Mouse (Mus musculus) CH12.LX (cell line): ENCODE measurements around the gene Tmem108. TPM values are rescaled to one million over a fixed set of nuclear protein-coding genes. Genes with fewer than 3 reads are reported as not detected.
A peak's percentile ranks its signal among the peaks of the same experiment; 100 is the strongest.

Experiments used
- DNase-seq: peaks from one replicate; pipeline ENCODE4 v3.0.0-alpha.2; 2013; ENCODE audit errors: extremely low read depth
- H3K27ac ChIP-seq: 2 replicates; pipeline ENCODE4 v1.5.1; 2012; ENCODE audit warnings: low read depth, mild to moderate bottlenecking, control low read depth, moderate library complexity; ENCODE audit not compliant: insufficient read depth
- H3K27me3 ChIP-seq: replicated peaks from 2 replicates; pipeline ENCODE3; 2012; ENCODE audit warnings: inconsistent platforms
- H3K36me3 ChIP-seq, 2 experiments: replicated peaks in 1 of 2; 2 replicates each; pipeline versions ENCODE3 to v1.6.1; 2012; ENCODE audit warnings: inconsistent platforms in 1 of 2, low read length in 1 of 2, mild to moderate bottlenecking in 1 of 2, mixed read lengths in 1 of 2, moderate library complexity in 1 of 2; ENCODE audit not compliant: control insufficient read depth in 1 of 2, insufficient read depth in 1 of 2
- H3K4me1 ChIP-seq, 2 experiments: 2 replicates each; pipeline ENCODE4 v1.6.1; 2012; ENCODE audit warnings: inconsistent platforms in 1 of 2, moderate library complexity in 1 of 2; ENCODE audit not compliant: insufficient read depth in 2 of 2, control insufficient read depth in 1 of 2
- H3K4me2 ChIP-seq: 2 replicates; pipeline ENCODE4 v1.6.1; 2012; ENCODE audit warnings: low read depth, mild to moderate bottlenecking, control low read depth; ENCODE audit not compliant: poor library complexity, insufficient read depth, severe bottlenecking
- H3K4me3 ChIP-seq, 3 experiments: fragments of 150-350 bp in 1 of 3; sonication (generic) in 1 of 3; replicated peaks in 1 of 3; 2 replicates each; pipeline versions ENCODE3 to v1.5.1; 2011 to 2012; ENCODE audit warnings: low read depth in 2 of 3, low read length in 2 of 3, mild to moderate bottlenecking in 2 of 3, moderate library complexity in 2 of 3, control low read depth in 1 of 3, improper control_type of control experiment in 1 of 3, inconsistent platforms in 1 of 3, mixed read lengths in 1 of 3; ENCODE audit not compliant: poor library complexity in 1 of 3
- H3K79me2 ChIP-seq: replicated peaks from 2 replicates; pipeline ENCODE4 v1.6.1; 2012; ENCODE audit warnings: mild to moderate bottlenecking, moderate library complexity; ENCODE audit not compliant: control insufficient read depth, poor library complexity, insufficient read depth, severe bottlenecking; ENCODE audit errors: extremely low read depth
- H3K9ac ChIP-seq: 2 replicates; pipeline ENCODE4 v1.6.1; 2012; ENCODE audit warnings: low read depth, mild to moderate bottlenecking, control low read depth, moderate library complexity; ENCODE audit not compliant: insufficient read depth
- H3K9me3 ChIP-seq: replicated peaks from 2 replicates; pipeline ENCODE3; 2012; ENCODE audit warnings: low read length, inconsistent platforms, mixed read lengths
- BHLHE40 ChIP-seq: IDR thresholded peaks from 2 replicates; pipeline ENCODE4 v1.6.1; 2011; ENCODE audit warnings: mild to moderate bottlenecking, low read depth, low read length, improper control_type of control experiment
- CHD1 ChIP-seq: IDR thresholded peaks from 2 replicates; pipeline ENCODE4 v1.6.1; 2012; ENCODE audit warnings: low read depth, low read length, improper control_type of control experiment, inconsistent platforms
- CTCF ChIP-seq, 2 experiments: IDR thresholded peaks in 1 of 2; conservative IDR thresholded peaks in 1 of 2; 2 replicates each; pipeline ENCODE4 v1.5.1; 2011 to 2012; ENCODE audit warnings: low read depth in 2 of 2, low read length in 2 of 2, improper control_type of control experiment in 1 of 2, inconsistent platforms in 1 of 2, mild to moderate bottlenecking in 1 of 2, moderate library complexity in 1 of 2
- ELF1 ChIP-seq: IDR thresholded peaks from 2 replicates; pipeline ENCODE4 v1.6.1; 2014; ENCODE audit warnings: low read depth, mild to moderate bottlenecking, inconsistent platforms, low read length, improper control_type of control experiment
- GABPA ChIP-seq: IDR thresholded peaks from 2 replicates; pipeline ENCODE4 v1.6.1; 2012; ENCODE audit warnings: low read depth, low read length, improper control_type of control experiment, inconsistent platforms; ENCODE audit not compliant: insufficient replicate concordance
- KAT2A ChIP-seq: IDR thresholded peaks from 2 replicates; pipeline ENCODE4 v1.6.1; 2012; ENCODE audit warnings: low read length, improper control_type of control experiment, inconsistent platforms; ENCODE audit not compliant: insufficient replicate concordance
- MAX ChIP-seq: IDR thresholded peaks from 2 replicates; pipeline ENCODE4 v1.6.1; 2011; ENCODE audit warnings: low read length, improper control_type of control experiment
- MEF2A ChIP-seq: IDR thresholded peaks from 2 replicates; pipeline ENCODE4 v1.6.1; 2014; ENCODE audit warnings: low read depth, mild to moderate bottlenecking, inconsistent platforms, low read length, improper control_type of control experiment, borderline replicate concordance
- POLR2A ChIP-seq: IDR thresholded peaks from 2 replicates; pipeline ENCODE4 v1.6.1; 2011; ENCODE audit warnings: low read depth, mild to moderate bottlenecking, improper control_type of control experiment, low read length
- TBP ChIP-seq: conservative IDR thresholded peaks from 2 replicates; pipeline ENCODE4 v1.6.1; 2011; ENCODE audit warnings: low read depth, low read length, improper control_type of control experiment
- UBTF ChIP-seq: IDR thresholded peaks from 2 replicates; pipeline ENCODE4 v1.6.1; 2012; ENCODE audit warnings: low read depth, mild to moderate bottlenecking, inconsistent platforms, low read length, improper control_type of control experiment, moderate library complexity
- USF1 ChIP-seq: IDR thresholded peaks from 2 replicates; pipeline ENCODE4 v1.6.1; 2014; ENCODE audit warnings: low read depth, mild to moderate bottlenecking, inconsistent platforms, low read length, improper control_type of control experiment
- ZKSCAN1 ChIP-seq: IDR thresholded peaks from 2 replicates; pipeline ENCODE4 v1.6.1; 2012; ENCODE audit warnings: low read depth, inconsistent platforms, low read length, improper control_type of control experiment, borderline replicate concordance
- ZNF384 ChIP-seq: IDR thresholded peaks from 2 replicates; pipeline ENCODE4 v1.6.1; 2012; ENCODE audit warnings: low read depth, low read length, improper control_type of control experiment, inconsistent platforms
- dilution Hi-C: fragments of 300-500 bp; cut with MboI; formaldehyde crosslinking; loops from 2 replicates; pipeline ENCODE4 v1.14.3; 2020; ENCODE audit warnings: low sequenced_read_pairs; ENCODE audit not compliant: extremely low pct_unique_long_range_greater_than_20kb, extremely low pct_ligation_motif_present
- in situ Hi-C: fragments of 300-500 bp; cut with MboI; formaldehyde crosslinking; loops from 3 replicates; pipeline ENCODE4 v1.14.3; 2019; ENCODE audit warnings: low sequenced_read_pairs, low pct_ligation_motif_present, low pct_unique_long_range_greater_than_20kb, mixed read lengths
- polyA plus RNA-seq: library from polyadenylated mRNA; unstranded; fragments of >175 nt; gene quantifications from 2 replicates; pipeline ENCODE4 v1.2.1, GENCODE M21; 2012; ENCODE audit warnings: low read depth; ENCODE audit not compliant: insufficient read length
- total RNA-seq, 2 experiments: library from RNA; depleted of rRNA; stranded (reverse); fragments of 300-350 nt in 1 of 2; fragments of >200 nt in 1 of 2; gene quantifications; 2 replicates each; pipeline ENCODE4 v1.2.3; 2012 to 2014

Tmem108 gene
- total and polyA plus RNA-seq, 3 experiments: 0.04 to 0.13 (median 0.07) TPM

DNA sequence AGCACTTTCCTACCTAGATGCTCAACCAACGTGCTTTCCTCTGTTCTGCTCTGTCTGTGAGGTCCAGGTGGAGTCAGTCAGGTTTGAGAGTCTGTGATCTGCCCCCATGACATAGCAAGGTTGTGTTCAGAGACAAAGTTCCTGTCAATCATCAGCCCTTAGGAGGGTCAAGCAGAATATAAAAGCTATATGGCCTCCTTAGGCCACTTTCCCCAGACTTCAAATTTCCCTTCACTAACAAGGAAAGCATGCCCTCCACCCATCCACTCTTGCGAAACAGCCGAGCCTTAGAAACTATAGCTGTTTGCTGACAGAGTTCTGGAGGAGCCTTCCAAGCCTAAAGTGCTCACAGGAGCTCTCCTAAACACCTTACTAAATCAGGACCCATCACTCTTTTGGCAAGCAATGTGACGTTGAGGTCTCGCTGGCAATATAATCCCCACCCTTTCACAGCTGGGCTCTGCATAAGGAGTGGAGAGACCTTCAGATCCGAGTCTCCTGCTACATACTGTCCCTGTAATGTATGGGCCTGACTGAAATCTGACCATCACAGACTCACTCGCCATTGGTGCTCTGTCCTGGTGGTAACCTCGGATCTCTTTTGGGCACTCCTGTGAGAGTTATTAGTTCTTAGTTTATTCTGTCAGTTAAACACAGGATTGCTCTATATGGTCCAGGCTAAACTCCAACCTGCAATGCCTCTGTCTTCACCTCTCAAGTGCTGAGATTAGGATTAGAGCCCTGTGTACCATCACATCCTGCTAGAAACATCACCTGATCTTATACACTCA lies 54.4 kb downstream of the Tmem108 start:
- dilution Hi-C loops: no loop called here
- in situ Hi-C loops: no loop called here
- Histone ChIP-seq H3K9ac (no peak overlapping the region), H3K79me2 (no peaks in the 10 kb centered on the region), H3K4me1 (peaks cover 9 to 33% of the 10 kb centered on the region in 2 experiments), H3K9me3 (peaks cover 9% of the 10 kb centered on the region), H3K27ac (no peak overlapping the region), H3K36me3 (no peaks in the 10 kb centered on the region), H3K4me3 (no peak overlapping the region), H3K27me3 (peaks cover 34% of the 10 kb centered on the region), H3K4me2 (no peak overlapping the region)
- TF ChIP-seq GABPA: no peak
- TF ChIP-seq MEF2A: no peak
- TF ChIP-seq MAX: no peak
- no peak for TF ChIP-seq BHLHE40
- TF ChIP-seq ZKSCAN1: no peak
- TF ChIP-seq ZNF384: no peak
- no peak for DNase-seq

- H3K9me3 ChIP-seq: peaks cover 9% of the 10 kb centered on the region
- no peak overlapping the region for H3K4me3 ChIP-seq
- in situ Hi-C loops (no loop called here), dilution Hi-C loops (no loop called here)
- no peak overlapping the region for H3K4me2 ChIP-seq
- H3K4me1 ChIP-seq: peaks cover 9 to 33% of the 10 kb centered on the region in 2 experiments
- H3K27me3 ChIP-seq: peaks cover 32% of the 10 kb centered on the region
- no peaks in the 10 kb centered on the region for H3K79me2 ChIP-seq
- no peak for DNase-seq
- TF ChIP-seq KAT2A: no peak
- TF ChIP-seq ELF1: no peak
- no peak for TF ChIP-seq POLR2A
- TF ChIP-seq TBP: no peak
- TF ChIP-seq CHD1: no peak
- no peak for TF ChIP-seq USF1
- TF ChIP-seq UBTF: no peak
- no peak overlapping the region for H3K9ac ChIP-seq
- no peak overlapping the region for H3K27ac ChIP-seq
- H3K36me3 ChIP-seq: no peaks in the 10 kb centered on the region
Measured at GRCm38 (mm10) chr9:103705717-103706116, 55.9 kb downstream of the Tmem108 start.

GRCm38 (mm10) chr9:103703014-103703413 lies 58.6 kb downstream of the Tmem108 start:
- Histone ChIP-seq H3K9me3 (peaks cover 9% of the 10 kb centered on the region), H3K27me3 (peaks cover 30% of the 10 kb centered on the region), H3K79me2 (no peaks in the 10 kb centered on the region), H3K36me3 (no peaks in the 10 kb centered on the region), H3K4me1 (peaks cover 0 to 6% of the 10 kb centered on the region in 2 experiments; a peak in 3 of 4 replicates), H3K4me2 (no peak overlapping the region), H3K4me3 (no peak overlapping the region), H3K9ac (no peak overlapping the region), H3K27ac (no peak overlapping the region)
- DNase-seq: no peak
- in situ Hi-C loops (no loop called here), dilution Hi-C loops (no loop called here)
- no peak for TF ChIP-seq BHLHE40
- TF ChIP-seq CTCF (conservative IDR thresholded peaks at IDR 0.05 in 1 of 2, IDR thresholded peaks at IDR 0.05 in 1 of 2; ENCODE audit: low read depth in 2 of 2, low read length in 2 of 2): 0 out of 4 replicates have a peak, but pooled peaks of 1 of the 2 experiments have one; percentile 10
